Mouse (Mus musculus): ENCODE measurements around the gene 2700097O09Rik. TPM values are rescaled to one million over a fixed set of nuclear protein-coding genes. Genes with fewer than 3 reads are reported as not detected.

Gene 2700097O09Rik
- 2.7 and 9.9 TPM in 2 replicates for polyA plus RNA-seq (2012; rRNA removed; ENCODE audit: low replicate concordance)

GRCm38 (mm10) chr12:55079726-55080600, at the start of gene 2700097O09Rik, which contains the start of gene Srp54a:
TSS of gene 2700097O09Rik (minus strand) at chr12:55080110.
TSS of gene Srp54a (plus strand) at chr12:55080262.

GRCm38 (mm10) chr12:55124242-55124641, 44.3 kb upstream of the 2700097O09Rik start, which contains the start of gene Fam177a:
TSS of gene Fam177a (plus strand) at chr12:55124469.

GRCm38 (mm10) chr12:55013626-55014398, 66.1 kb downstream of the 2700097O09Rik start, which contains the start of gene Baz1a:
TSS of gene Baz1a (minus strand) at chr12:55014348.

Other genes with a start within 250 kb of the 2700097O09Rik start
- 6.8 and 39.2 TPM in 2 replicates for gene Cfl2, start 217.2 kb downstream of the 2700097O09Rik start, polyA plus RNA-seq (2012; rRNA removed; ENCODE audit: low replicate concordance)
- gene Gm20403, start 93.6 kb downstream of the 2700097O09Rik start, polyA plus RNA-seq (2012; rRNA removed; ENCODE audit: low replicate concordance): not detected in 2 replicates
- gene Baz1a, start 65.8 kb downstream of the 2700097O09Rik start, polyA plus RNA-seq (2012; rRNA removed; ENCODE audit: low replicate concordance): 4.6 and 6.3 TPM in 2 replicates
- 14.3 and 15.1 TPM in 2 replicates for gene Srp54a, start 152 bp upstream of the 2700097O09Rik start, polyA plus RNA-seq (2012; rRNA removed; ENCODE audit: low replicate concordance)
- gene Fam177a, start 44.4 kb upstream of the 2700097O09Rik start, polyA plus RNA-seq (2012; rRNA removed; ENCODE audit: low replicate concordance): 6.7 and 8.9 TPM in 2 replicates
- gene Srp54b, start 75.0 kb upstream of the 2700097O09Rik start, polyA plus RNA-seq (2012; rRNA removed; ENCODE audit: low replicate concordance): 13.0 and 26.0 TPM in 2 replicates
- not detected in 2 replicates for gene 1700047I17Rik2, start 119.5 kb upstream of the 2700097O09Rik start, polyA plus RNA-seq (2012; rRNA removed; ENCODE audit: low replicate concordance)
- gene Srp54c, start 150.1 kb upstream of the 2700097O09Rik start, polyA plus RNA-seq (2012; rRNA removed; ENCODE audit: low replicate concordance): 4.3 and 10.0 TPM in 2 replicates
- gene 1110008L16Rik, start 219.5 kb upstream of the 2700097O09Rik start, polyA plus RNA-seq (2012; rRNA removed; ENCODE audit: low replicate concordance): 4.4 and 8.7 TPM in 2 replicates
- 1.1 and 3.0 TPM in 2 replicates for gene Ppp2r3c, start 222.9 kb upstream of the 2700097O09Rik start, polyA plus RNA-seq (2012; rRNA removed; ENCODE audit: low replicate concordance)